Comparison of ENCODE assay signal across 8 mouse cellular contexts in genomic region chr9:3001948-3002659, GRCm38 (mm10). TPM values are rescaled to one million over a fixed set of nuclear protein-coding genes. Genes with fewer than 3 reads are reported as not detected.
DNase-seq lines count a peak whose midpoint lies in the region; ATAC-seq and TF ChIP-seq lines count a peak whose summit lies in the region.
"Not testable (repeated sequence)": the region's sequence is repeated elsewhere in the genome, so short reads cannot be mapped to it uniquely, and the experiment has no call there.

No protein-coding gene starts in this region.

- 67% methylated on average over 9 of the region's 11 CpGs for WGBS in hindbrain, embryonic 12.5 days
- WGBS in lung, adult 2 months: 73% methylated on average over 9 of the region's 11 CpGs

- H3K27me3 ChIP-seq in hindbrain, embryonic 12.5 days: not testable (repeated sequence)

- not testable (repeated sequence) for TF ChIP-seq POLR2A in lung, adult 2 months (IDR thresholded peaks at IDR 0.05; ENCODE audit: borderline replicate concordance, extremely low read depth, low read depth, low read length)

- TF ChIP-seq CTCF in lung, adult 2 months (IDR thresholded peaks at IDR 0.05; ENCODE audit: insufficient read depth, low read length): not testable (repeated sequence)

- not testable (repeated sequence) for H3K4me2 ChIP-seq in hindbrain, embryonic 12.5 days (replicated peaks)

- peak; percentile 90 for ATAC-seq in hindbrain, embryonic 12.5 days (ENCODE audit: low FRiP score)
- ATAC-seq in neutrophil, adult 5-6 weeks (ENCODE audit: extremely low read depth, insufficient number of reproducible peaks, low FRiP score, poor library complexity, severe bottlenecking): peak; percentile 22; the same call in 1 of the 2 replicates

- H3K4me3 ChIP-seq in hindbrain, embryonic 12.5 days; lung, adult 2 months (replicated peaks; ENCODE audit: extremely low read depth, low read depth, low read length): not testable (repeated sequence)

- not testable (repeated sequence) for H3K4me1 ChIP-seq in hindbrain, embryonic 12.5 days; lung, adult 2 months (ENCODE audit: control insufficient read depth, insufficient read depth, low read length)

- H3K36me3 ChIP-seq in hindbrain, embryonic 12.5 days: not testable (repeated sequence)

- H3K9me3 ChIP-seq in hindbrain, embryonic 12.5 days (replicated peaks): not testable (repeated sequence)

- DNase-seq in NIH3T3 (ENCODE audit: low read depth): peak; percentile 21
- DNase-seq in cerebellum, postnatal 25 days: peak; percentile 89 to 94
- peak; percentile 87 to 99 for DNase-seq in frontal cortex, postnatal 36 days (ENCODE audit: low spot score in 2 of 2)
- peak; percentile 100 for DNase-seq in layer of hippocampus, adult 9-10 months (ENCODE audit: low spot score)
- DNase-seq in lung, adult 2 months: peak; percentile 66
- peak; percentile 99 to 100 for DNase-seq in thymus, postnatal 10 days (ENCODE audit: low spot score in 2 of 2)

- not testable (repeated sequence) for H3K27ac ChIP-seq in hindbrain, embryonic 12.5 days

- not testable (repeated sequence) for H3K9ac ChIP-seq in hindbrain, embryonic 12.5 days

RNA-seq across cellular contexts. Expression of gene Gm11168, which starts 1.0 kb away (rescaled TPM):
- polyA plus RNA-seq in hindbrain, embryonic 12.5 days (2016; fragmentation: Nextera tagmentation; extraction: Ambion mirVana): not detected in 2 replicates
- not detected in 2 replicates for polyA plus RNA-seq in lung, adult 2 months (2012; rRNA removed)
- 9.4 and 29.2 TPM in 2 replicates for total RNA-seq in neutrophil, adult 5-6 weeks (2017)

RNA-seq across cellular contexts. Expression of gene Gm10722, which starts 1.4 kb away (rescaled TPM):
- not detected in 2 replicates for polyA plus RNA-seq in hindbrain, embryonic 12.5 days (2016; fragmentation: Nextera tagmentation; extraction: Ambion mirVana)
- not detected in 2 replicates for polyA plus RNA-seq in lung, adult 2 months (2012; rRNA removed)
- 10.5 and 17.4 TPM in 2 replicates for total RNA-seq in neutrophil, adult 5-6 weeks (2017)

RNA-seq across cellular contexts. Expression of gene Gm10721, which starts 10.8 kb away (rescaled TPM):
- polyA plus RNA-seq in hindbrain, embryonic 12.5 days (2016; fragmentation: Nextera tagmentation; extraction: Ambion mirVana): 0.61 TPM in 1 of 2 replicates, not detected in the other
- polyA plus RNA-seq in lung, adult 2 months (2012; rRNA removed): not detected in 2 replicates
- total RNA-seq in neutrophil, adult 5-6 weeks (2017): 22.1 and 40.0 TPM in 2 replicates

RNA-seq across cellular contexts. Expression of gene Gm10720, which starts 13.3 kb away (rescaled TPM):
- polyA plus RNA-seq in hindbrain, embryonic 12.5 days (2016; fragmentation: Nextera tagmentation; extraction: Ambion mirVana): not detected in 2 replicates
- polyA plus RNA-seq in lung, adult 2 months (2012; rRNA removed): not detected in 2 replicates
- total RNA-seq in neutrophil, adult 5-6 weeks (2017): 3.7 and 9.6 TPM in 2 replicates

RNA-seq across cellular contexts. Expression of gene Gm10719, which starts 15.1 kb away (rescaled TPM):
- polyA plus RNA-seq in hindbrain, embryonic 12.5 days (2016; fragmentation: Nextera tagmentation; extraction: Ambion mirVana): 0.61 and 0.63 TPM in 2 replicates
- not detected in 2 replicates for polyA plus RNA-seq in lung, adult 2 months (2012; rRNA removed)
- total RNA-seq in neutrophil, adult 5-6 weeks (2017): 94.7 and 118 TPM in 2 replicates

Comparison
In these comparisons a context has a peak if more than half of its experiments do, and no peak if none do; other contexts are left out.
1. DNase-seq: peak in every context shown above with its lines; median percentile 100 in layer of hippocampus, adult 9-10 months; 100 in thymus, postnatal 10 days; 93 in frontal cortex, postnatal 36 days; 92 in cerebellum, postnatal 25 days; 66 in lung, adult 2 months; 21 in NIH3T3.